Mouse (Mus musculus) MEL (cell line): ENCODE results near the gene Mylk. TPM values are rescaled to one million over a fixed set of nuclear protein-coding genes. Genes with fewer than 3 reads are reported as not detected.

ENCODE experiments used
- DNase-seq: peaks from one replicate; pipeline ENCODE4 v3.0.0; 2011; ENCODE audit warnings: low read depth, low spot score
- H3K27ac ChIP-seq: 2 replicates; pipeline ENCODE4 v1.5.1; 2012; ENCODE audit warnings: low read depth, mild to moderate bottlenecking, control low read depth, low read length, moderate library complexity; ENCODE audit not compliant: control insufficient read depth
- H3K27me3 ChIP-seq, 2 experiments: fragments of 150-350 bp in 1 of 2; sonication (generic) in 1 of 2; 2 replicates each; pipeline ENCODE4 v1.6.1; 2012; ENCODE audit warnings: low read length in 2 of 2, mild to moderate bottlenecking in 2 of 2, improper control_type of control experiment in 1 of 2, moderate library complexity in 1 of 2; ENCODE audit not compliant: insufficient read depth in 2 of 2, control insufficient read depth in 1 of 2
- H3K36me3 ChIP-seq, 2 experiments: 2 replicates each; pipeline ENCODE4 v1.6.1; 2012 to 2014; ENCODE audit warnings: low read length in 2 of 2, improper control_type of control experiment in 1 of 2, inconsistent platforms in 1 of 2, mild to moderate bottlenecking in 1 of 2; ENCODE audit not compliant: insufficient read depth in 2 of 2, control insufficient read depth in 1 of 2
- H3K4me1 ChIP-seq, 2 experiments: fragments of 150-350 bp in 1 of 2; sonication (generic) in 1 of 2; 2 replicates each; pipeline ENCODE4 v1.6.1; 2012; ENCODE audit warnings: low read length in 2 of 2, improper control_type of control experiment in 1 of 2, mild to moderate bottlenecking in 1 of 2; ENCODE audit not compliant: insufficient read depth in 2 of 2, control insufficient read depth in 1 of 2
- H3K4me3 ChIP-seq, 2 experiments: fragments of 150-350 bp in 1 of 2; sonication (generic) in 1 of 2; 2 replicates each; pipeline ENCODE4 v1.5.1; 2012; ENCODE audit warnings: low read depth in 2 of 2, low read length in 2 of 2, mild to moderate bottlenecking in 2 of 2, moderate library complexity in 2 of 2, control low read depth in 1 of 2, improper control_type of control experiment in 1 of 2; ENCODE audit not compliant: control insufficient read depth in 1 of 2, insufficient read depth in 1 of 2
- H3K79me2 ChIP-seq: 2 replicates; pipeline ENCODE4 v1.6.1; 2012; ENCODE audit warnings: mild to moderate bottlenecking, low read length, moderate library complexity; ENCODE audit not compliant: control insufficient read depth, poor library complexity, insufficient read depth
- H3K9ac ChIP-seq: 2 replicates; pipeline ENCODE4 v1.6.1; 2012; ENCODE audit warnings: low read depth, mild to moderate bottlenecking, control low read depth, low read length, moderate library complexity; ENCODE audit not compliant: control insufficient read depth, poor library complexity, severe bottlenecking
- H3K9me3 ChIP-seq: fragments of 150-350 bp; sonication (generic); replicated peaks from 2 replicates; pipeline ENCODE4 v1.6.1; 2012; ENCODE audit warnings: mild to moderate bottlenecking, low read length, improper control_type of control experiment, moderate library complexity; ENCODE audit not compliant: insufficient read depth
- CHD1 ChIP-seq: IDR thresholded peaks from 2 replicates; pipeline ENCODE4 v1.6.1; 2012; ENCODE audit warnings: low read depth, mild to moderate bottlenecking, inconsistent platforms, low read length, improper control_type of control experiment
- ELF1 ChIP-seq: IDR thresholded peaks from 2 replicates; pipeline ENCODE4 v1.6.1; 2014; ENCODE audit warnings: low read depth, mild to moderate bottlenecking, inconsistent platforms, low read length, improper control_type of control experiment, moderate library complexity
- GABPA ChIP-seq: IDR thresholded peaks from 2 replicates; pipeline ENCODE4 v1.6.1; 2012; ENCODE audit warnings: low read depth, mild to moderate bottlenecking, inconsistent platforms, low read length, improper control_type of control experiment, moderate library complexity
- JUND ChIP-seq: IDR thresholded peaks from 2 replicates; pipeline ENCODE4 v1.6.1; 2011; ENCODE audit warnings: low read depth, mild to moderate bottlenecking, improper control_type of control experiment, low read length
- MAFK ChIP-seq: IDR thresholded peaks from 2 replicates; pipeline ENCODE4 v1.6.1; 2011; ENCODE audit warnings: low read depth, mild to moderate bottlenecking, low read length, improper control_type of control experiment, borderline replicate concordance
- MAX ChIP-seq: IDR thresholded peaks from 2 replicates; pipeline ENCODE4 v1.6.1; 2011; ENCODE audit warnings: low read length, improper control_type of control experiment
- MAZ ChIP-seq: IDR thresholded peaks from 2 replicates; pipeline ENCODE4 v1.6.1; 2012; ENCODE audit warnings: low read depth, mild to moderate bottlenecking, inconsistent platforms, low read length, improper control_type of control experiment
- MEF2A ChIP-seq: IDR thresholded peaks from 2 replicates; pipeline ENCODE4 v1.6.1; 2014; ENCODE audit warnings: low read depth, mild to moderate bottlenecking, inconsistent platforms, low read length, improper control_type of control experiment; ENCODE audit not compliant: poor library complexity, insufficient replicate concordance, severe bottlenecking; ENCODE audit errors: extremely low read depth
- MXI1 ChIP-seq: IDR thresholded peaks from 2 replicates; pipeline ENCODE4 v1.6.1; 2011; ENCODE audit warnings: mild to moderate bottlenecking, low read depth, low read length, improper control_type of control experiment
- MYB ChIP-seq: IDR thresholded peaks from 2 replicates; pipeline ENCODE4 v1.6.1; 2011; ENCODE audit warnings: mild to moderate bottlenecking, low read depth, low read length, improper control_type of control experiment
- NELFE ChIP-seq: IDR thresholded peaks from 2 replicates; pipeline ENCODE4 v1.6.1; 2011; ENCODE audit warnings: low read depth, low read length, improper control_type of control experiment
- NRF1 ChIP-seq: IDR thresholded peaks from 2 replicates; pipeline ENCODE4 v1.6.1; 2014; ENCODE audit warnings: low read depth, mild to moderate bottlenecking, inconsistent platforms, low read length, improper control_type of control experiment, moderate library complexity; ENCODE audit not compliant: poor library complexity, insufficient read depth, severe bottlenecking
- POLR2A ChIP-seq, 2 experiments: IDR thresholded peaks; 2 replicates each; pipeline ENCODE4 v1.6.1; 2011 to 2012; ENCODE audit warnings: low read length in 2 of 2, mild to moderate bottlenecking in 2 of 2, control low read depth in 1 of 2, improper control_type of control experiment in 1 of 2, low read depth in 1 of 2, moderate library complexity in 1 of 2; ENCODE audit not compliant: control insufficient read depth in 1 of 2, insufficient read depth in 1 of 2, poor library complexity in 1 of 2
- RCOR1 ChIP-seq: IDR thresholded peaks from 2 replicates; pipeline ENCODE4 v1.6.1; 2012; ENCODE audit warnings: low read depth, mild to moderate bottlenecking, inconsistent platforms, low read length, improper control_type of control experiment
- TBP ChIP-seq: IDR thresholded peaks from 2 replicates; pipeline ENCODE4 v1.8.0; 2011; ENCODE audit warnings: low read depth, low read length, improper control_type of control experiment
- ZKSCAN1 ChIP-seq: IDR thresholded peaks from 2 replicates; pipeline ENCODE4 v1.6.1; 2012; ENCODE audit warnings: low read depth, mild to moderate bottlenecking, inconsistent platforms, low read length, improper control_type of control experiment, moderate library complexity
- ZMIZ1 ChIP-seq: IDR thresholded peaks from 2 replicates; pipeline ENCODE4 v1.6.1; 2012; ENCODE audit warnings: low read depth, mild to moderate bottlenecking, inconsistent platforms, low read length, improper control_type of control experiment, moderate library complexity
- ZNF384 ChIP-seq: IDR thresholded peaks from 2 replicates; pipeline ENCODE4 v1.6.1; 2012; ENCODE audit warnings: low read depth, mild to moderate bottlenecking, inconsistent platforms, low read length, improper control_type of control experiment
- polyA plus RNA-seq, 2 experiments: library from polyadenylated mRNA; stranded (reverse) in 1 of 2; unstranded in 1 of 2; fragments of >175 nt in 1 of 2; fragments of >200 nt in 1 of 2; gene quantifications; 2 replicates each; pipeline versions ENCODE4 v1.2.1 to v1.2.4; 2012; ENCODE audit warnings: low replicate concordance in 2 of 2, low read depth in 1 of 2; ENCODE audit not compliant: insufficient read length in 2 of 2, insufficient read depth in 1 of 2, missing spikeins in 1 of 2
- total RNA-seq: library from RNA; depleted of rRNA; stranded (reverse); fragments of 300-350 nt; gene quantifications from 2 replicates; pipeline ENCODE4 v1.2.3, GENCODE M21; 2012

Gene Mylk
- total and polyA plus RNA-seq, 3 experiments = not detected

- H3K9me3 ChIP-seq = no peaks in the 10 kb centered on the region
- H3K9ac ChIP-seq = no peak overlapping the region
- no peak overlapping the region for H3K27ac ChIP-seq
- no peak for TF ChIP-seq MAX
- TF ChIP-seq POLR2A (IDR thresholded peaks at IDR 0.05; ENCODE audit: control insufficient read depth in 1 of 2, insufficient read depth in 1 of 2, low read depth in 1 of 2, low read length in 2 of 2, poor library complexity in 1 of 2) = no peak
- no peak for TF ChIP-seq ZKSCAN1
- no peak for TF ChIP-seq CHD1
- no peak for TF ChIP-seq MAZ
- no peak for TF ChIP-seq MEF2A
- no peak for TF ChIP-seq NRF1
- TF ChIP-seq ZMIZ1 = no peak
- no peak for TF ChIP-seq MXI1
- no peak for TF ChIP-seq MAFK
- TF ChIP-seq RCOR1 = no peak
- no peak for TF ChIP-seq ZNF384
- TF ChIP-seq NELFE = no peak
- no peaks in the 10 kb centered on the region for H3K36me3 ChIP-seq
- DNase-seq = no peak
- no peaks in the 10 kb centered on the region for H3K79me2 ChIP-seq
- no peak overlapping the region for H3K4me3 ChIP-seq
- no peaks in the 10 kb centered on the region for H3K27me3 ChIP-seq
- H3K4me1 ChIP-seq = no peaks in the 10 kb centered on the region
Measured at GRCm38 (mm10) chr16:34898057-34898789, 153.2 kb downstream of the Mylk start.

- no peaks in the 10 kb centered on the region for H3K27me3 ChIP-seq
- no peaks in the 10 kb centered on the region for H3K9me3 ChIP-seq
- no peaks in the 10 kb centered on the region for H3K36me3 ChIP-seq
- H3K4me1 ChIP-seq = no peaks in the 10 kb centered on the region
- H3K9ac ChIP-seq = no peak overlapping the region
- H3K27ac ChIP-seq = no peak overlapping the region
- no peak for TF ChIP-seq CHD1
- no peak for TF ChIP-seq GABPA
- TF ChIP-seq JUND = no peak
- TF ChIP-seq MAFK = no peak
- TF ChIP-seq MYB = no peak
- TF ChIP-seq RCOR1 = no peak
- TF ChIP-seq ELF1 = no peak
- TF ChIP-seq TBP = no peak
- no peak for DNase-seq
- no peaks in the 10 kb centered on the region for H3K79me2 ChIP-seq
- no peak overlapping the region for H3K4me3 ChIP-seq
Measured at GRCm38 (mm10) chr16:34899071-34899808, 154.2 kb downstream of the Mylk start.
